Mouse (Mus musculus) CH12.LX (cell line): ENCODE measurements at regions not wholly inside any gene's neighbourhood (a gene's known extent, or its start where the extent isn't known, plus 50 kb on each side); places are given as distances from the start of the nearest gene placed in this dataset.

ENCODE experiments used
- DNase-seq: peaks from one replicate; pipeline ENCODE4 v3.0.0-alpha.2; 2013; ENCODE audit errors: extremely low read depth
- H3K27ac ChIP-seq: 2 replicates; pipeline ENCODE4 v1.5.1; 2012; ENCODE audit warnings: low read depth, mild to moderate bottlenecking, control low read depth, moderate library complexity; ENCODE audit not compliant: insufficient read depth
- H3K27me3 ChIP-seq: replicated peaks from 2 replicates; pipeline ENCODE3; 2012; ENCODE audit warnings: inconsistent platforms
- H3K36me3 ChIP-seq, 2 experiments: replicated peaks in 1 of 2; 2 replicates each; pipeline versions ENCODE3 to v1.6.1; 2012; ENCODE audit warnings: inconsistent platforms in 1 of 2, low read length in 1 of 2, mild to moderate bottlenecking in 1 of 2, mixed read lengths in 1 of 2, moderate library complexity in 1 of 2; ENCODE audit not compliant: control insufficient read depth in 1 of 2, insufficient read depth in 1 of 2
- H3K4me1 ChIP-seq, 2 experiments: 2 replicates each; pipeline ENCODE4 v1.6.1; 2012; ENCODE audit warnings: inconsistent platforms in 1 of 2, moderate library complexity in 1 of 2; ENCODE audit not compliant: insufficient read depth in 2 of 2, control insufficient read depth in 1 of 2
- H3K4me2 ChIP-seq: 2 replicates; pipeline ENCODE4 v1.6.1; 2012; ENCODE audit warnings: low read depth, mild to moderate bottlenecking, control low read depth; ENCODE audit not compliant: poor library complexity, insufficient read depth, severe bottlenecking
- H3K4me3 ChIP-seq, 3 experiments: fragments of 150-350 bp in 1 of 3; sonication (generic) in 1 of 3; replicated peaks in 1 of 3; 2 replicates each; pipeline versions ENCODE3 to v1.5.1; 2011 to 2012; ENCODE audit warnings: low read depth in 2 of 3, low read length in 2 of 3, mild to moderate bottlenecking in 2 of 3, moderate library complexity in 2 of 3, control low read depth in 1 of 3, improper control_type of control experiment in 1 of 3, inconsistent platforms in 1 of 3, mixed read lengths in 1 of 3; ENCODE audit not compliant: poor library complexity in 1 of 3
- H3K79me2 ChIP-seq: replicated peaks from 2 replicates; pipeline ENCODE4 v1.6.1; 2012; ENCODE audit warnings: mild to moderate bottlenecking, moderate library complexity; ENCODE audit not compliant: control insufficient read depth, poor library complexity, insufficient read depth, severe bottlenecking; ENCODE audit errors: extremely low read depth
- H3K9ac ChIP-seq: 2 replicates; pipeline ENCODE4 v1.6.1; 2012; ENCODE audit warnings: low read depth, mild to moderate bottlenecking, control low read depth, moderate library complexity; ENCODE audit not compliant: insufficient read depth
- H3K9me3 ChIP-seq: replicated peaks from 2 replicates; pipeline ENCODE3; 2012; ENCODE audit warnings: low read length, inconsistent platforms, mixed read lengths
- BHLHE40 ChIP-seq: IDR thresholded peaks from 2 replicates; pipeline ENCODE4 v1.6.1; 2011; ENCODE audit warnings: mild to moderate bottlenecking, low read depth, low read length, improper control_type of control experiment
- CHD1 ChIP-seq: IDR thresholded peaks from 2 replicates; pipeline ENCODE4 v1.6.1; 2012; ENCODE audit warnings: low read depth, low read length, improper control_type of control experiment, inconsistent platforms
- CTCF ChIP-seq, 2 experiments: IDR thresholded peaks in 1 of 2; conservative IDR thresholded peaks in 1 of 2; 2 replicates each; pipeline ENCODE4 v1.5.1; 2011 to 2012; ENCODE audit warnings: low read depth in 2 of 2, low read length in 2 of 2, improper control_type of control experiment in 1 of 2, inconsistent platforms in 1 of 2, mild to moderate bottlenecking in 1 of 2, moderate library complexity in 1 of 2
- E2F4 ChIP-seq: IDR thresholded peaks from 2 replicates; pipeline ENCODE4 v1.6.1; 2011; ENCODE audit warnings: low read depth, low read length, improper control_type of control experiment; ENCODE audit not compliant: insufficient replicate concordance
- EP300 ChIP-seq: IDR thresholded peaks from 2 replicates; pipeline ENCODE4 v1.6.1; 2011; ENCODE audit warnings: low read length, improper control_type of control experiment
- ETS1 ChIP-seq: conservative IDR thresholded peaks from 2 replicates; pipeline ENCODE4 v1.6.1; 2012; ENCODE audit warnings: low read depth, mild to moderate bottlenecking, inconsistent platforms, low read length, improper control_type of control experiment, moderate library complexity
- GABPA ChIP-seq: IDR thresholded peaks from 2 replicates; pipeline ENCODE4 v1.6.1; 2012; ENCODE audit warnings: low read depth, low read length, improper control_type of control experiment, inconsistent platforms; ENCODE audit not compliant: insufficient replicate concordance
- HCFC1 ChIP-seq: IDR thresholded peaks from 2 replicates; pipeline ENCODE4 v1.6.1; 2012; ENCODE audit warnings: low read depth, mild to moderate bottlenecking, inconsistent platforms, low read length, improper control_type of control experiment
- IRF4 ChIP-seq: IDR thresholded peaks from 2 replicates; pipeline ENCODE4 v1.6.1; 2014; ENCODE audit warnings: low read depth, mild to moderate bottlenecking, inconsistent platforms, low read length, improper control_type of control experiment
- KAT2A ChIP-seq: IDR thresholded peaks from 2 replicates; pipeline ENCODE4 v1.6.1; 2012; ENCODE audit warnings: low read length, improper control_type of control experiment, inconsistent platforms; ENCODE audit not compliant: insufficient replicate concordance
- MAZ ChIP-seq: IDR thresholded peaks from 2 replicates; pipeline ENCODE4 v1.6.1; 2012; ENCODE audit warnings: low read depth, mild to moderate bottlenecking, inconsistent platforms, low read length, improper control_type of control experiment, moderate library complexity
- NELFE ChIP-seq: IDR thresholded peaks from 2 replicates; pipeline ENCODE4 v1.6.1; 2011; ENCODE audit warnings: low read depth, low read length, improper control_type of control experiment
- POLR2A ChIP-seq: IDR thresholded peaks from 2 replicates; pipeline ENCODE4 v1.6.1; 2011; ENCODE audit warnings: low read depth, mild to moderate bottlenecking, improper control_type of control experiment, low read length
- POLR2AphosphoS2 ChIP-seq: IDR thresholded peaks from 2 replicates; pipeline ENCODE4 v1.6.1; 2011; ENCODE audit warnings: low read depth, low read length, improper control_type of control experiment
- RCOR1 ChIP-seq: conservative IDR thresholded peaks from 2 replicates; pipeline ENCODE4 v1.6.1; 2012; ENCODE audit warnings: low read depth, mild to moderate bottlenecking, inconsistent platforms, low read length, improper control_type of control experiment
- SIN3A ChIP-seq: IDR thresholded peaks from 2 replicates; pipeline ENCODE4 v1.6.1; 2012; ENCODE audit warnings: low read length, improper control_type of control experiment, inconsistent platforms
- TBP ChIP-seq: conservative IDR thresholded peaks from 2 replicates; pipeline ENCODE4 v1.6.1; 2011; ENCODE audit warnings: low read depth, low read length, improper control_type of control experiment
- UBTF ChIP-seq: IDR thresholded peaks from 2 replicates; pipeline ENCODE4 v1.6.1; 2012; ENCODE audit warnings: low read depth, mild to moderate bottlenecking, inconsistent platforms, low read length, improper control_type of control experiment, moderate library complexity
- USF1 ChIP-seq: IDR thresholded peaks from 2 replicates; pipeline ENCODE4 v1.6.1; 2014; ENCODE audit warnings: low read depth, mild to moderate bottlenecking, inconsistent platforms, low read length, improper control_type of control experiment
- ZC3H11A ChIP-seq: IDR thresholded peaks from 2 replicates; pipeline ENCODE4 v1.6.1; 2012; ENCODE audit warnings: low read depth, mild to moderate bottlenecking, inconsistent platforms, low read length, improper control_type of control experiment
- ZKSCAN1 ChIP-seq: IDR thresholded peaks from 2 replicates; pipeline ENCODE4 v1.6.1; 2012; ENCODE audit warnings: low read depth, inconsistent platforms, low read length, improper control_type of control experiment, borderline replicate concordance
- ZMIZ1 ChIP-seq: IDR thresholded peaks from 2 replicates; pipeline ENCODE4 v1.6.1; 2012; ENCODE audit warnings: low read depth, mild to moderate bottlenecking, inconsistent platforms, low read length, improper control_type of control experiment
- dilution Hi-C: fragments of 300-500 bp; cut with MboI; formaldehyde crosslinking; loops from 2 replicates; pipeline ENCODE4 v1.14.3; 2020; ENCODE audit warnings: low sequenced_read_pairs; ENCODE audit not compliant: extremely low pct_unique_long_range_greater_than_20kb, extremely low pct_ligation_motif_present
- in situ Hi-C: fragments of 300-500 bp; cut with MboI; formaldehyde crosslinking; loops from 3 replicates; pipeline ENCODE4 v1.14.3; 2019; ENCODE audit warnings: low sequenced_read_pairs, low pct_ligation_motif_present, low pct_unique_long_range_greater_than_20kb, mixed read lengths

- H3K27ac ChIP-seq, result no peak overlapping the region
- H3K4me3 ChIP-seq, result no peak overlapping the region
- dilution Hi-C loops, result no loop called here
- H3K9me3 ChIP-seq, result no peaks in the 10 kb centered on the region
- no peaks in the 10 kb centered on the region for H3K27me3 ChIP-seq
- H3K4me2 ChIP-seq, result no peak overlapping the region
- in situ Hi-C loops, result no loop called here
- no peaks in the 10 kb centered on the region for H3K79me2 ChIP-seq
- H3K36me3 ChIP-seq, result no peaks in the 10 kb centered on the region
- H3K9ac ChIP-seq, result no peak overlapping the region
- TF ChIP-seq SIN3A, result no peak
- no peak for TF ChIP-seq ZKSCAN1
- no peak for TF ChIP-seq POLR2AphosphoS2
- TF ChIP-seq USF1, result no peak
- TF ChIP-seq CTCF (conservative IDR thresholded peaks at IDR 0.05 in 1 of 2, IDR thresholded peaks at IDR 0.05 in 1 of 2; ENCODE audit: low read depth in 2 of 2, low read length in 2 of 2), result no peak
- TF ChIP-seq, all 38 proteins: peak for 0
- DNase-seq, result no peak
- peaks cover 0 to 6% of the 10 kb centered on the region in 2 experiments; a peak in 1 of 4 replicates for H3K4me1 ChIP-seq
Measured at GRCm38 (mm10) chr9:41621341-41621740, 459.8 kb upstream of the Ubash3b start.

- H3K9me3 ChIP-seq, result no peaks in the 10 kb centered on the region
- H3K27ac ChIP-seq, result no peak overlapping the region
- TF ChIP-seq KAT2A (no peak), MAZ (no peak), ZMIZ1 (no peak)
- no peak overlapping the region for H3K9ac ChIP-seq
- H3K4me1 ChIP-seq, result peaks cover 0 to 7% of the 10 kb centered on the region in 2 experiments; a peak in 1 of 4 replicates
- dilution Hi-C loops, result no loop called here
- DNase-seq, result no peak
- H3K79me2 ChIP-seq, result no peaks in the 10 kb centered on the region
- no peaks in the 10 kb centered on the region for H3K36me3 ChIP-seq
- in situ Hi-C loops, result no loop called here
- no peaks in the 10 kb centered on the region for H3K27me3 ChIP-seq
- no peak overlapping the region for H3K4me2 ChIP-seq
- H3K4me3 ChIP-seq, result no peak overlapping the region
Measured at GRCm38 (mm10) chr9:41614002-41614401, 452.5 kb upstream of the Ubash3b start.

GRCm38 (mm10) chr9:41612802-41613550 is 451.5 kb upstream of the Ubash3b start:
- Histone ChIP-seq H3K9ac (no peak overlapping the region), H3K9me3 (no peaks in the 10 kb centered on the region), H3K4me2 (no peak overlapping the region), H3K27me3 (no peaks in the 10 kb centered on the region), H3K4me1 (peaks cover 0 to 7% of the 10 kb centered on the region in 2 experiments; a peak in 1 of 4 replicates), H3K27ac (no peak overlapping the region), H3K36me3 (no peaks in the 10 kb centered on the region), H3K4me3 (no peak overlapping the region), H3K79me2 (no peaks in the 10 kb centered on the region)
- no peak for DNase-seq
- no peak for TF ChIP-seq BHLHE40
- no peak for TF ChIP-seq EP300
- no peak for TF ChIP-seq ETS1
- no peak for TF ChIP-seq NELFE
- TF ChIP-seq CHD1, result no peak
- no peak for TF ChIP-seq E2F4
- TF ChIP-seq RCOR1, result no peak
- no peak for TF ChIP-seq UBTF
- no peak for TF ChIP-seq POLR2A
- no peak for TF ChIP-seq IRF4
- TF ChIP-seq HCFC1, result no peak
- no peak for TF ChIP-seq ZMIZ1
- TF ChIP-seq TBP, result no peak
- no peak for TF ChIP-seq GABPA
- TF ChIP-seq ZC3H11A, result no peak
- TF ChIP-seq SIN3A, result no peak
- TF ChIP-seq ZKSCAN1, result no peak
- no peak for TF ChIP-seq USF1
- no peak for TF ChIP-seq KAT2A
- TF ChIP-seq, all 38 proteins: peak for 0
- dilution Hi-C loops, result no loop called here
- in situ Hi-C loops, result no loop called here
